Mouse (Mus musculus): ENCODE results near the gene Ephb2. TPM values are rescaled to one million over a fixed set of nuclear protein-coding genes. Genes with fewer than 3 reads are reported as not detected.

Ephb2 gene
- polyA plus RNA-seq, 1 experiment from 2014 or later = 10.7 TPM

DNA sequence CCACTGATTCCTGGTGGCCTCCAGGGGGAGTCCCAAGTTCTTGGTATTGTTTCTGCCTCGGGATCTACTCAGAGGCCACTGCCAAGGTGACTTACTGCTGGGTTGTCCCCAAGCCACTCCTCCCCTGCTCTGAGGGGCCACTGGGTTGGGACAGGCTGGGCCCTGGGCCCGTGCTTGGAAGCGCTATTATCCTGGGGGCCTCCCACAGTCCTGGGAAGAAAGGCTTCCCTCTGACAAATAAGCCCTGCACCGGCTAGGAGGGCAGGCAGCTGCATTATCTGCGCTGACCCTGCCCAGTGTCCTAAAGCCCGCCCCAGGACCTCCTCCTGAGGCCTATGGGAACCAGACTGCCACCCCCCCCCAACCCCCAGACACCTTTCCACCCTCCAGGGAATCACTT lies 24.2 kb downstream of the Ephb2 start:
- Histone ChIP-seq H3K4me1 (peaks cover 73% of the 10 kb centered on the region), H3K9me3 (no peaks in the 10 kb centered on the region), H3K4me3 (no peak overlapping the region), H3K27me3 (replicated peaks; ENCODE audit: low read depth, poor library complexity, severe bottlenecking) (no peaks in the 10 kb centered on the region), H3K36me3 (replicated peaks) (peaks cover 10% of the 10 kb centered on the region), H3K27ac (replicated peaks) (peak overlapping the region; percentile 52; the same call in 1 of the 2 replicates)
- no peak for DNase-seq (ENCODE audit: low spot score)
- 19% methylated on average over 6 of the region's 6 CpGs for WGBS

- Histone ChIP-seq H3K27ac (replicated peaks) (peak overlapping the region; percentile 72; the same call in 1 of the 2 replicates), H3K27me3 (replicated peaks; ENCODE audit: low read depth, poor library complexity, severe bottlenecking) (no peaks in the 10 kb centered on the region), H3K4me3 (no peak overlapping the region), H3K4me1 (peaks cover 82% of the 10 kb centered on the region), H3K36me3 (replicated peaks) (peaks cover 10% of the 10 kb centered on the region), H3K9me3 (no peaks in the 10 kb centered on the region)
- 32% methylated on average over 11 of the region's 11 CpGs for WGBS
- DNase-seq (ENCODE audit: low spot score) = no peak
Observed at GRCm38 (mm10) chr4:136808478-136808877, 27.3 kb downstream of the Ephb2 start.

DNA sequence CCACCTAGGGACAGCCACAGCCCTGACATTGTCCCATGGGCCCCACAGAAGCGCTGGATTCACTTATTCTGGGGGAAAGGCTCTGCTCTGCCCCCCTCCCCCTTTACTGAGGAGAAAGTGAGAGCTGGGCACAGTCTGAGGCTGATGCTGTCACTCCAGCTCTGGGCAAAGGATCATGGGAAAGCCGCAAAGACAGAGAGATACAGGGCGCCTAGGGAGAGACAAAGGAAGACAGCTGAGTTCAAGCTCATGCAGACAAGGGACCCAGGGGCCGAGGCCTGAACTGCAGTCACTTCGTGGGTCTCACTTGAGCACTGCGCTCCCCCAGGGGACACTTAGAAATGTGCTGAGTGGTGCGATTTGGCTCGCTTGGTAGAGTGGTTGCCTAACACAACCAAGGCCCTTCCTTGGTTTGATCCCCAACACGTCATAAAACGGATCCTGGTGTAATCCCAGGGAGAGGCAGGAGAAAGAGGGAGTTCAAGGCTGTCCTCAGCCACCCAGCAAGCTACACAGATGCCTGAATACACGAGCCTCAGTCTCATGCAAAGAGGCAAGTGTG lies 28.3 kb downstream of the Ephb2 start:
- H3K27me3 ChIP-seq (replicated peaks; ENCODE audit: low read depth, poor library complexity, severe bottlenecking) = no peaks in the 10 kb centered on the region
- H3K4me1 ChIP-seq = peaks cover 85% of the 10 kb centered on the region
- H3K36me3 ChIP-seq (replicated peaks) = peaks cover 10% of the 10 kb centered on the region
- no peak for DNase-seq (ENCODE audit: low spot score)
- no peaks in the 10 kb centered on the region for H3K9me3 ChIP-seq
- peak overlapping the region; percentile 72 for H3K27ac ChIP-seq (replicated peaks)
- WGBS = 61% methylated on average over 11 of the region's 11 CpGs
- no peak overlapping the region for H3K4me3 ChIP-seq

GRCm38 (mm10) chr4:136806254-136806653 lies 29.5 kb downstream of the Ephb2 start:
- Histone ChIP-seq H3K4me3 (no peak overlapping the region), H3K9me3 (no peaks in the 10 kb centered on the region), H3K27me3 (replicated peaks; ENCODE audit: low read depth, poor library complexity, severe bottlenecking) (no peaks in the 10 kb centered on the region), H3K27ac (replicated peaks) (peak overlapping the region; percentile 72; the same call in 1 of the 2 replicates), H3K36me3 (replicated peaks) (peaks cover 10% of the 10 kb centered on the region), H3K4me1 (peaks cover 82% of the 10 kb centered on the region)
- DNase-seq (ENCODE audit: low spot score) = no peak
- 77% methylated on average over 10 of the region's 10 CpGs for WGBS

DNA sequence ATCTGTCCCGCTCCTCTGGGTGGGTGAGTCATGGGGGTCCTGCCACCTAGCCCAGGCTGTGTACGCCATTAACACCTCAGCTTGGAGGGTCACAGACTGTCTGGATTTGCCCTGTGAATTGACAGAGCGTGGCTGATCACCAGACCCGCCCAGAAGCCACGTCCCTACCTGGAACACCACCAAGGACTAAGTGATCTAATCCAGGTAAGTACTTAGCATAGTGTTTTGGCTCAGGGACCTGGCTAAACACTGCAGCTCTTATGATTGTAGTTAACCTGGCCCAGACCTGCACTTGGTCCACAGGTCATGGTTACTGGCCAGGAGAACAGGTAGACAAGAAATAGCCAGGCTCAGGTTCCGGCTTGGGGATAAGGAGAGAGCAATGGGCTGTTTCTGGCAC lies 31.4 kb downstream of the Ephb2 start:
- peaks cover 91% of the 10 kb centered on the region for H3K4me1 ChIP-seq

DNA sequence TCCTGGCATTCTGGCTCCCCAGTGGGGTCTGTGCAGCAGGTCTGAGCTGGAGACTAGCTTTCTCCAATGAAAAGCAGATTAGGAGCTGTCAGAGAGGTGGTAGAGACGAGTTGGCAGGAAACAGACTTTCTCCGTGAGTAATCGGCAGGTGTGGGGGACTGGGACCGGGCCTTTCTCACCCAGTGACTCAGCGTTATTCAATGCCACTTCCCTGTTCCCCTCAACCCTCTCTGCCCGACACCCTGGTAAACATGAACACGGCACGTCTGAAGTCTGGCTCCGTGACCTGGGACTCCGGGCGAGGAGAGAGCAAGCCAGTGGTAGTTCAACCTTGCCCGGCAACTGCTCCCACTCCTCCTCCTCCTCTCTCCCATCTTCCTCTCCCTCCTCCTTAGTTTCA lies 33.3 kb downstream of the Ephb2 start:
- no peaks in the 10 kb centered on the region for H3K36me3 ChIP-seq (replicated peaks)
- 74% methylated on average over 12 of the region's 12 CpGs for WGBS
- no peak for DNase-seq (ENCODE audit: low spot score)
- no peaks in the 10 kb centered on the region for H3K27me3 ChIP-seq (replicated peaks; ENCODE audit: low read depth, poor library complexity, severe bottlenecking)
- H3K27ac ChIP-seq (replicated peaks) = no peak overlapping the region
- peaks cover 93% of the 10 kb centered on the region for H3K4me1 ChIP-seq
- H3K4me3 ChIP-seq = no peak overlapping the region
- H3K9me3 ChIP-seq = no peaks in the 10 kb centered on the region

More for the DNA sequence above, 31.4 kb downstream of the Ephb2 start:
- Histone ChIP-seq H3K4me3 (no peak overlapping the region), H3K9me3 (no peaks in the 10 kb centered on the region), H3K36me3 (replicated peaks) (peaks cover under 1% of the 10 kb centered on the region), H3K27me3 (replicated peaks; ENCODE audit: low read depth, poor library complexity, severe bottlenecking) (no peaks in the 10 kb centered on the region), H3K27ac (replicated peaks) (no peak overlapping the region)
- 93% methylated on average over 6 of the region's 6 CpGs for whole genome bisulfite sequencing
- no peak for DNase-seq (ENCODE audit: low spot score)

DNA sequence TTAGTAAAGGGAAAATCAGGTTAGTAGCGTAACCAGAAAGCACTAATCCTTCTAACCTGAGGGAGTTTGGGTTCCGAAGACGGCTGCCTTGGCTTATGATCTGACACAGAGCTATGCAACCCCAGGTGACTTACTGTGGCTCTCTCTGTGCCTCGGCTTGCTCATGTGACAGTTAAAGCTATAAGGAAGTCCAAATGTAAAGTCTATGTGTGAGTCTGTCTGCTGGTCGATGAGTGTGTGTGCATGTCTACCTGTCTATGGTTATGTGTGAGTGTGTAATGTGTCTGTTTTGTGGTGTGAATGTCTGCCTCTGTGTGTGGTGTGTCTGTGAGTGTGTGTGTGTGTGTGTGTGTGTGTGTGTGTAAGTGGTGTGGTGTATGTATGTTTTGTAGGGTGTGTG lies 33.8 kb downstream of the Ephb2 start:
- no peaks in the 10 kb centered on the region for H3K36me3 ChIP-seq (replicated peaks)
- no peak for DNase-seq (ENCODE audit: low spot score)
- no peak overlapping the region for H3K27ac ChIP-seq (replicated peaks)
- H3K4me1 ChIP-seq = peaks cover 93% of the 10 kb centered on the region
- no peaks in the 10 kb centered on the region for H3K9me3 ChIP-seq
- no peak overlapping the region for H3K4me3 ChIP-seq
- no peaks in the 10 kb centered on the region for H3K27me3 ChIP-seq (replicated peaks; ENCODE audit: low read depth, poor library complexity, severe bottlenecking)
- 84% methylated on average over 5 of the region's 5 CpGs for WGBS

- peaks cover 92% of the 10 kb centered on the region for H3K4me1 ChIP-seq
- no peak for DNase-seq (ENCODE audit: low spot score)
- H3K27ac ChIP-seq (replicated peaks) = no peak overlapping the region
- no peaks in the 10 kb centered on the region for H3K27me3 ChIP-seq (replicated peaks; ENCODE audit: low read depth, poor library complexity, severe bottlenecking)
- WGBS = 87% methylated on average over 8 of the region's 8 CpGs
- no peaks in the 10 kb centered on the region for H3K9me3 ChIP-seq
- no peak overlapping the region for H3K4me3 ChIP-seq
- no peaks in the 10 kb centered on the region for H3K36me3 ChIP-seq (replicated peaks)
Observed at GRCm38 (mm10) chr4:136801463-136801862, 34.3 kb downstream of the Ephb2 start.

- H3K36me3 ChIP-seq (replicated peaks) = peaks cover 5% of the 10 kb centered on the region
- WGBS = 21% methylated on average over 14 of the region's 14 CpGs
- peaks cover 83% of the 10 kb centered on the region for H3K4me1 ChIP-seq
- H3K9me3 ChIP-seq = no peaks in the 10 kb centered on the region
- DNase-seq (ENCODE audit: low spot score) = no peak
- no peak overlapping the region for H3K4me3 ChIP-seq
- no peaks in the 10 kb centered on the region for H3K27me3 ChIP-seq (replicated peaks; ENCODE audit: low read depth, poor library complexity, severe bottlenecking)
- H3K27ac ChIP-seq (replicated peaks) = peak overlapping the region; percentile 31
Observed at GRCm38 (mm10) chr4:136800366-136800765, 35.4 kb downstream of the Ephb2 start.

DNA sequence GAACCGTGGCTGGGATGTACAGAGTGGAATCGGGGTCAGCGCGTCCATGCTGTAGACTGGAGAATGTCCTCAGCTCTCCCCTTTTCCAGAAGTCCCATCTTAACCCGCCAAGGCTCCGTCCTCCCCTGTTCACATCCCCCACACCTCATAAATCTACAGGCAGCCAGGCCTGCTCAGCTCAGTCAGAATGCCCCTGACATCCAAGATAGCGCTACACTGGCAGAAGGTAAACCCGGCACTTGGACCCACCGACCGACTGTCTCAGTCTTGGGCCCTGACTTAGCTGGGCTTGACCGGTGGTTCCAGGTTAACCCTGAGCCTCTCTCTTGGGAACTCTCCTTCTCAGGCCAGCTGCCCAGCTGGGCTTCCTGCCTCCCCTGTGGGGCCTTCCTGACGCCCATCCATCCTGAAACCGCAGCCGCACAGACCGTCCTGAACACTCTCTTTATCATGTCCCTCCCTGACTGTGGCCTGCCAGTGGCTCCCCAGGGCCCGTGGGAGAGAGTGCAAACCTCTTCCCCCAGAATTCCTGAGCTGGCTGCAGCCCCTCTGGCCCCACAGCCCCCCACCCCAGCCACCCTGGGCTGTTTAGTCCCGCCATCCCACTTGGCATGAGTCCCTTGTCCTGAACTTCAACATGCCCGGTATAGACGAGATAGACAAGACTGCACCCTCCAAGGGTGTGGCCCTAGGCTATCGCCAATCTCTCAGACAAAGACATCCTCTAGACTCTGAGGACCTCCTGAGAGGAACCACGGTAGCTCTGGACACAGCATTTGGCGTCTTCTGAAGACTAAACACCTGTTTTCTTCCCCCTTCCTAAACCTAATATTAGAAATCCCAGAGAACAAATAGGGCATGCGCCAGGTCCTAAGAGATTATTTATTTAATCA lies 37.9 kb downstream of the Ephb2 start:
- WGBS = 75% methylated on average over 23 of the region's 23 CpGs
- DNase-seq (ENCODE audit: low spot score) = no peak
- H3K4me1 ChIP-seq = peaks cover 81% of the 10 kb centered on the region
- H3K27ac ChIP-seq (replicated peaks) = peak overlapping the region; percentile 52
- no peaks in the 10 kb centered on the region for H3K27me3 ChIP-seq (replicated peaks; ENCODE audit: low read depth, poor library complexity, severe bottlenecking)
- no peak overlapping the region for H3K4me3 ChIP-seq
- H3K36me3 ChIP-seq (replicated peaks) = peaks cover 13% of the 10 kb centered on the region
- H3K9me3 ChIP-seq = no peaks in the 10 kb centered on the region

- H3K36me3 ChIP-seq (replicated peaks) = peaks cover 19% of the 10 kb centered on the region
- no peak for DNase-seq (ENCODE audit: low spot score)
- H3K9me3 ChIP-seq = no peaks in the 10 kb centered on the region
- H3K27me3 ChIP-seq (replicated peaks; ENCODE audit: low read depth, poor library complexity, severe bottlenecking) = no peaks in the 10 kb centered on the region
- peaks cover 71% of the 10 kb centered on the region for H3K4me1 ChIP-seq
- no peak overlapping the region for H3K4me3 ChIP-seq
- H3K27ac ChIP-seq (replicated peaks) = no peak overlapping the region; the same call in 1 of the 2 replicates
- 90% methylated on average over 11 of the region's 11 CpGs for WGBS
Observed at GRCm38 (mm10) chr4:136793320-136793719, 42.5 kb downstream of the Ephb2 start.

- H3K27ac ChIP-seq (replicated peaks) = no peak overlapping the region
- no peak for DNase-seq (ENCODE audit: low spot score)
- H3K27me3 ChIP-seq (replicated peaks; ENCODE audit: low read depth, poor library complexity, severe bottlenecking) = no peaks in the 10 kb centered on the region
- WGBS = 75% methylated on average over 6 of the region's 6 CpGs
- H3K4me1 ChIP-seq = peaks cover 83% of the 10 kb centered on the region
- no peaks in the 10 kb centered on the region for H3K9me3 ChIP-seq
- peaks cover 10% of the 10 kb centered on the region for H3K36me3 ChIP-seq (replicated peaks)
- no peak overlapping the region for H3K4me3 ChIP-seq
Observed at GRCm38 (mm10) chr4:136789821-136790220, 46.0 kb downstream of the Ephb2 start.

GRCm38 (mm10) chr4:136787357-136787756 lies 48.4 kb downstream of the Ephb2 start:
- no peak for DNase-seq (ENCODE audit: low spot score)
- H3K4me3 ChIP-seq = no peak overlapping the region
- peaks cover 87% of the 10 kb centered on the region for H3K4me1 ChIP-seq
- H3K9me3 ChIP-seq = no peaks in the 10 kb centered on the region
- H3K27me3 ChIP-seq (replicated peaks; ENCODE audit: low read depth, poor library complexity, severe bottlenecking) = no peaks in the 10 kb centered on the region
- H3K27ac ChIP-seq (replicated peaks) = peak overlapping the region; percentile 65
- WGBS = 68% methylated on average over 4 of the region's 4 CpGs
- peaks cover 6% of the 10 kb centered on the region for H3K36me3 ChIP-seq (replicated peaks)

Measured in embryonic facial prominence, embryonic 10.5 days (tissue).